Mouse (Mus musculus): Measurements from ENCODE around the gene Tnfrsf25. TPM values are rescaled to one million over a fixed set of nuclear protein-coding genes. Genes with fewer than 3 reads are reported as not detected.

The Tnfrsf25 gene
- polyA plus RNA-seq, 1 experiment from 2014 or later = 0.43 TPM

GRCm38 (mm10) chr4:152151451-152151965 lies 35.8 kb downstream of the Tnfrsf25 start:
- H3K4me1 ChIP-seq (ENCODE audit: control insufficient read depth in 2 of 2, insufficient read depth in 2 of 2, low read length in 2 of 2) = peaks cover 0 to 14% of the 10 kb centered on the region in 2 experiments; a peak in 3 of 4 replicates
- H3K27ac ChIP-seq (replicated peaks in 1 of 2; ENCODE audit: control insufficient read depth in 1 of 2, insufficient read depth in 1 of 2, low read depth in 2 of 2, low read length in 2 of 2) = no peak overlapping the region
- H3K36me3 ChIP-seq (ENCODE audit: control insufficient read depth, insufficient read depth, low read length) = no peaks in the 10 kb centered on the region
- peak overlapping the region; percentile 44 to 50 for H3K4me3 ChIP-seq (ENCODE audit: control insufficient read depth in 1 of 2, insufficient read depth in 1 of 2, low read depth in 1 of 2, low read length in 2 of 2)
- 22% methylated on average over 7 of the region's 7 CpGs for WGBS
- H3K4me2 ChIP-seq (ENCODE audit: low read length) = peak overlapping the region; percentile 80
- ATAC-seq (ENCODE audit: insufficient number of reproducible peaks, insufficient read depth, low FRiP score, low read depth) = no peak
- no peaks in the 10 kb centered on the region for H3K9me3 ChIP-seq (ENCODE audit: control insufficient read depth, low read length)
- H3K27me3 ChIP-seq (ENCODE audit: control insufficient read depth, insufficient read depth, low read length) = peaks cover 55% of the 10 kb centered on the region
- peak overlapping the region; percentile 18; the same call in 1 of the 2 replicates for H3K9ac ChIP-seq (ENCODE audit: low read length)

GRCm38 (mm10) chr4:152151966-152152544 lies 36.3 kb downstream of the Tnfrsf25 start, which contains the start of gene Espn:
TSS of gene Espn (minus strand) at chr4:152152371.
- Histone ChIP-seq H3K4me2 (ENCODE audit: low read length) (peak within 1 kb of the TSS; percentile 80), H3K4me3 (ENCODE audit: control insufficient read depth in 1 of 2, insufficient read depth in 1 of 2, low read depth in 1 of 2, low read length in 2 of 2) (peak within 1 kb of the TSS; percentile 44 to 50), H3K9ac (ENCODE audit: low read length) (peak within 1 kb of the TSS; percentile 56; the same call in 1 of the 2 replicates), H3K27ac (replicated peaks in 1 of 2; ENCODE audit: control insufficient read depth in 1 of 2, insufficient read depth in 1 of 2, low read depth in 2 of 2, low read length in 2 of 2) (no peak within 1 kb of the TSS), H3K36me3 (ENCODE audit: control insufficient read depth, insufficient read depth, low read length) (no peaks in the 10 kb centered on the region), H3K9me3 (ENCODE audit: control insufficient read depth, low read length) (no peaks in the 10 kb centered on the region), H3K4me1 (ENCODE audit: control insufficient read depth in 2 of 2, insufficient read depth in 2 of 2, low read length in 2 of 2) (peaks cover 0 to 14% of the 10 kb centered on the region in 2 experiments; a peak in 3 of 4 replicates), H3K27me3 (ENCODE audit: control insufficient read depth, insufficient read depth, low read length) (peaks cover 56% of the 10 kb centered on the region)
- under 1% methylated on average over 54 of the region's 57 CpGs for WGBS
- ATAC-seq (ENCODE audit: insufficient number of reproducible peaks, insufficient read depth, low FRiP score, low read depth) = peak; percentile 74

- 0 out of 2 replicates have a peak, but pooled peaks have one; percentile 27 for ATAC-seq (ENCODE audit: insufficient number of reproducible peaks, insufficient read depth, low FRiP score, low read depth)
- Histone ChIP-seq H3K27ac (replicated peaks in 1 of 2; ENCODE audit: control insufficient read depth in 1 of 2, insufficient read depth in 1 of 2, low read depth in 2 of 2, low read length in 2 of 2) (no peak overlapping the region), H3K4me1 (ENCODE audit: control insufficient read depth in 2 of 2, insufficient read depth in 2 of 2, low read length in 2 of 2) (peaks cover 0 to 22% of the 10 kb centered on the region in 2 experiments; a peak in 3 of 4 replicates), H3K4me3 (ENCODE audit: control insufficient read depth in 1 of 2, insufficient read depth in 1 of 2, low read depth in 1 of 2, low read length in 2 of 2) (peak overlapping the region; percentile 8 to 22; a peak in 1 of 4 replicates), H3K4me2 (ENCODE audit: low read length) (peak overlapping the region; percentile 55), H3K9me3 (ENCODE audit: control insufficient read depth, low read length) (no peaks in the 10 kb centered on the region), H3K36me3 (ENCODE audit: control insufficient read depth, insufficient read depth, low read length) (no peaks in the 10 kb centered on the region), H3K27me3 (ENCODE audit: control insufficient read depth, insufficient read depth, low read length) (peaks cover 71% of the 10 kb centered on the region), H3K9ac (ENCODE audit: low read length) (no peak overlapping the region; the same call in 1 of the 2 replicates)
- WGBS = 3% methylated on average over 23 of the region's 23 CpGs
Measured at GRCm38 (mm10) chr4:152153771-152154177, 38.0 kb downstream of the Tnfrsf25 start.

GRCm38 (mm10) chr4:152155019-152155418 lies 39.3 kb downstream of the Tnfrsf25 start:
- Histone ChIP-seq H3K9ac (ENCODE audit: low read length) (no peak overlapping the region), H3K9me3 (ENCODE audit: control insufficient read depth, low read length) (no peaks in the 10 kb centered on the region), H3K27ac (replicated peaks in 1 of 2; ENCODE audit: control insufficient read depth in 1 of 2, insufficient read depth in 1 of 2, low read depth in 2 of 2, low read length in 2 of 2) (no peak overlapping the region), H3K4me2 (ENCODE audit: low read length) (no peak overlapping the region), H3K27me3 (ENCODE audit: control insufficient read depth, insufficient read depth, low read length) (peaks cover 79% of the 10 kb centered on the region), H3K36me3 (ENCODE audit: control insufficient read depth, insufficient read depth, low read length) (no peaks in the 10 kb centered on the region), H3K4me1 (ENCODE audit: control insufficient read depth in 2 of 2, insufficient read depth in 2 of 2, low read length in 2 of 2) (peaks cover 2 to 24% of the 10 kb centered on the region in 2 experiments; a peak in 3 of 4 replicates), H3K4me3 (ENCODE audit: control insufficient read depth in 1 of 2, insufficient read depth in 1 of 2, low read depth in 1 of 2, low read length in 2 of 2) (no peak overlapping the region)
- no peak for ATAC-seq (ENCODE audit: insufficient number of reproducible peaks, insufficient read depth, low FRiP score, low read depth)
- WGBS = 55% methylated on average over 4 of the region's 4 CpGs

GRCm38 (mm10) chr4:152157779-152158584 lies 42.2 kb downstream of the Tnfrsf25 start:
- H3K9ac ChIP-seq (ENCODE audit: low read length) = no peak overlapping the region

GRCm38 (mm10) chr4:152158585-152159284 lies 43.0 kb downstream of the Tnfrsf25 start, which contains the start of gene Hes2:
TSS of gene Hes2 (plus strand) at chr4:152158867.
- no peak within 1 kb of the TSS for H3K9ac ChIP-seq (ENCODE audit: low read length)
- H3K27me3 ChIP-seq (ENCODE audit: control insufficient read depth, insufficient read depth, low read length) = peaks cover 77% of the 10 kb centered on the region
- H3K27ac ChIP-seq (replicated peaks in 1 of 2; ENCODE audit: control insufficient read depth in 1 of 2, insufficient read depth in 1 of 2, low read depth in 2 of 2, low read length in 2 of 2) = no peak within 1 kb of the TSS
- WGBS = 5% methylated on average over 35 of the region's 35 CpGs
- H3K9me3 ChIP-seq (ENCODE audit: control insufficient read depth, low read length) = no peaks in the 10 kb centered on the region
- ATAC-seq (ENCODE audit: insufficient number of reproducible peaks, insufficient read depth, low FRiP score, low read depth) = no peak
- no peaks in the 10 kb centered on the region for H3K36me3 ChIP-seq (ENCODE audit: control insufficient read depth, insufficient read depth, low read length)
- H3K4me1 ChIP-seq (ENCODE audit: control insufficient read depth in 2 of 2, insufficient read depth in 2 of 2, low read length in 2 of 2) = peaks cover 2 to 14% of the 10 kb centered on the region in 2 experiments; a peak in 3 of 4 replicates
- peak within 1 kb of the TSS in 1 of 2 experiments; percentile 34; a peak in 3 of 4 replicates for H3K4me3 ChIP-seq (ENCODE audit: control insufficient read depth in 1 of 2, insufficient read depth in 1 of 2, low read depth in 1 of 2, low read length in 2 of 2)
- H3K4me2 ChIP-seq (ENCODE audit: low read length) = peak within 1 kb of the TSS; percentile 63

More at GRCm38 (mm10) chr4:152157779-152158584, 42.2 kb downstream of the Tnfrsf25 start:
- Histone ChIP-seq H3K27ac (replicated peaks in 1 of 2; ENCODE audit: control insufficient read depth in 1 of 2, insufficient read depth in 1 of 2, low read depth in 2 of 2, low read length in 2 of 2) (no peak overlapping the region), H3K36me3 (ENCODE audit: control insufficient read depth, insufficient read depth, low read length) (no peaks in the 10 kb centered on the region), H3K4me1 (ENCODE audit: control insufficient read depth in 2 of 2, insufficient read depth in 2 of 2, low read length in 2 of 2) (peaks cover 2 to 18% of the 10 kb centered on the region in 2 experiments; a peak in 3 of 4 replicates), H3K4me2 (ENCODE audit: low read length) (peak overlapping the region; percentile 63), H3K4me3 (ENCODE audit: control insufficient read depth in 1 of 2, insufficient read depth in 1 of 2, low read depth in 1 of 2, low read length in 2 of 2) (peak overlapping the region in 1 of 2 experiments; percentile 34; a peak in 2 of 4 replicates), H3K9me3 (ENCODE audit: control insufficient read depth, low read length) (no peaks in the 10 kb centered on the region), H3K27me3 (ENCODE audit: control insufficient read depth, insufficient read depth, low read length) (peaks cover 84% of the 10 kb centered on the region)
- no peak for ATAC-seq (ENCODE audit: insufficient number of reproducible peaks, insufficient read depth, low FRiP score, low read depth)
- 16% methylated on average over 21 of the region's 21 CpGs for WGBS

- Histone ChIP-seq H3K27me3 (ENCODE audit: control insufficient read depth, insufficient read depth, low read length) (peaks cover 73% of the 10 kb centered on the region), H3K4me1 (ENCODE audit: control insufficient read depth in 2 of 2, insufficient read depth in 2 of 2, low read length in 2 of 2) (peaks cover 2 to 11% of the 10 kb centered on the region in 2 experiments; a peak in 3 of 4 replicates), H3K4me2 (ENCODE audit: low read length) (peak overlapping the region; percentile 63), H3K9me3 (ENCODE audit: control insufficient read depth, low read length) (no peaks in the 10 kb centered on the region), H3K27ac (replicated peaks in 1 of 2; ENCODE audit: control insufficient read depth in 1 of 2, insufficient read depth in 1 of 2, low read depth in 2 of 2, low read length in 2 of 2) (no peak overlapping the region), H3K9ac (ENCODE audit: low read length) (no peak overlapping the region), H3K36me3 (ENCODE audit: control insufficient read depth, insufficient read depth, low read length) (no peaks in the 10 kb centered on the region), H3K4me3 (ENCODE audit: control insufficient read depth in 1 of 2, insufficient read depth in 1 of 2, low read depth in 1 of 2, low read length in 2 of 2) (peak overlapping the region in 1 of 2 experiments; percentile 34; a peak in 3 of 4 replicates)
- ATAC-seq (ENCODE audit: insufficient number of reproducible peaks, insufficient read depth, low FRiP score, low read depth) = no peak
- 2% methylated on average over 19 of the region's 19 CpGs for WGBS
Measured at GRCm38 (mm10) chr4:152159285-152159678, 43.5 kb downstream of the Tnfrsf25 start.
